Mouse (Mus musculus) urinary bladder, postnatal 36 days (tissue): ENCODE results near the gene Zswim3.

Source experiments
- DNase-seq, 2 experiments: peaks; one replicate each; pipeline ENCODE4 v3.0.0; 2022; ENCODE audit warnings: low spot score in 2 of 2, mixed read lengths in 1 of 2

The Zswim3 gene

GRCm38 (mm10) chr2:164806614-164807013, 1.7 kb downstream of the Zswim3 start:
- DNase-seq, result no peak

- no peak for DNase-seq
Observed at GRCm38 (mm10) chr2:164813557-164813956, 8.7 kb downstream of the Zswim3 start.

GRCm38 (mm10) chr2:164815348-164815747, 10.4 kb downstream of the Zswim3 start:
- DNase-seq, result no peak

- no peak for DNase-seq
Observed at GRCm38 (mm10) chr2:164815821-164816220, 10.9 kb downstream of the Zswim3 start.

- no peak for DNase-seq
Observed at GRCm38 (mm10) chr2:164817206-164817605, 12.3 kb downstream of the Zswim3 start.

- no peak for DNase-seq
Observed at GRCm38 (mm10) chr2:164817703-164818102, 12.8 kb downstream of the Zswim3 start.

- DNase-seq, result no peak
Observed at GRCm38 (mm10) chr2:164821060-164821459, 16.2 kb downstream of the Zswim3 start.

- DNase-seq, result peak; percentile 100
Observed at GRCm38 (mm10) chr2:164822636-164823165, 17.8 kb downstream of the Zswim3 start, which contains the start of gene Zswim1. Gene Zswim1 (plus strand): TSS chr2:164822686.

GRCm38 (mm10) chr2:164823181-164823585, 18.3 kb downstream of the Zswim3 start:
- DNase-seq, result no peak

- DNase-seq, result no peak
Observed at GRCm38 (mm10) chr2:164823969-164824368, 19.1 kb downstream of the Zswim3 start.

GRCm38 (mm10) chr2:164825521-164825920, 20.6 kb downstream of the Zswim3 start:
- DNase-seq, result no peak

- no peak for DNase-seq
Observed at GRCm38 (mm10) chr2:164827146-164827850, 22.4 kb downstream of the Zswim3 start.

GRCm38 (mm10) chr2:164828437-164828836, 23.5 kb downstream of the Zswim3 start, which contains the start of gene Spata25:
Gene Spata25 (minus strand): TSS chr2:164828537.
- DNase-seq, result no peak

- DNase-seq, result no peak
Observed at GRCm38 (mm10) chr2:164829090-164829489, 24.2 kb downstream of the Zswim3 start.

- DNase-seq, result no peak
Observed at GRCm38 (mm10) chr2:164831029-164831428, 26.1 kb downstream of the Zswim3 start.

- DNase-seq, result no peak
Observed at GRCm38 (mm10) chr2:164832032-164832747, 27.3 kb downstream of the Zswim3 start.

GRCm38 (mm10) chr2:164832748-164833301, 27.9 kb downstream of the Zswim3 start, which contains the start of gene Ctsa:
Gene Ctsa (plus strand): TSS chr2:164832873.
- DNase-seq, result peak; percentile 65 to 78

GRCm38 (mm10) chr2:164833314-164833959, 28.5 kb downstream of the Zswim3 start, which contains the start of gene Neurl2:
Gene Neurl2 (minus strand): TSS chr2:164833456.
- DNase-seq, result peak; percentile 89 to 90

GRCm38 (mm10) chr2:164834531-164834930, 29.6 kb downstream of the Zswim3 start:
- peak in 1 of 2 experiments; percentile 11 for DNase-seq

- no peak for DNase-seq
Observed at GRCm38 (mm10) chr2:164835164-164835563, 30.3 kb downstream of the Zswim3 start.

GRCm38 (mm10) chr2:164845782-164846181, 40.9 kb downstream of the Zswim3 start:
- DNase-seq, result no peak

GRCm38 (mm10) chr2:164850061-164850460, 45.2 kb downstream of the Zswim3 start:
- DNase-seq, result no peak
